Mouse (Mus musculus): Measurements from ENCODE around the gene Abcb7. TPM values are rescaled to one million over a fixed set of nuclear protein-coding genes. Genes with fewer than 3 reads are reported as not detected.
"Not testable (repeated sequence)": the region's sequence is repeated elsewhere in the genome, so short reads cannot be mapped to it uniquely, and the experiment has no call there.

Abcb7 gene
- polyA plus RNA-seq, 1 experiment from 2014 or later = 7.2 TPM

GRCm38 (mm10) chrX:104348146-104348545 lies 65.5 kb downstream of the Abcb7 start:
- not testable (repeated sequence) for H3K27me3 ChIP-seq, H3K9ac ChIP-seq, H3K4me2 ChIP-seq, H3K9me3 ChIP-seq, H3K4me3 ChIP-seq, H3K36me3 ChIP-seq, H3K27ac ChIP-seq, H3K4me1 ChIP-seq
- WGBS = 88% methylated on average over 31 of the region's 31 CpGs
- peak; percentile 71; the same call in 1 of the 2 replicates for ATAC-seq (ENCODE audit: insufficient number of reproducible peaks, insufficient read depth, low FRiP score, low TSS enrichment, low read depth)

- ATAC-seq (ENCODE audit: insufficient number of reproducible peaks, insufficient read depth, low FRiP score, low TSS enrichment, low read depth) = no peak
- Histone ChIP-seq H3K4me2 (no peak overlapping the region), H3K9ac (no peak overlapping the region), H3K36me3 (no peaks in the 10 kb centered on the region), H3K4me3 (no peak overlapping the region), H3K27ac (no peak overlapping the region), H3K4me1 (no peaks in the 10 kb centered on the region), H3K27me3 (no peaks in the 10 kb centered on the region; the same call in 1 of the 2 replicates), H3K9me3 (no peaks in the 10 kb centered on the region)
Measured at GRCm38 (mm10) chrX:104291721-104292120, 121.9 kb downstream of the Abcb7 start.

DNA sequence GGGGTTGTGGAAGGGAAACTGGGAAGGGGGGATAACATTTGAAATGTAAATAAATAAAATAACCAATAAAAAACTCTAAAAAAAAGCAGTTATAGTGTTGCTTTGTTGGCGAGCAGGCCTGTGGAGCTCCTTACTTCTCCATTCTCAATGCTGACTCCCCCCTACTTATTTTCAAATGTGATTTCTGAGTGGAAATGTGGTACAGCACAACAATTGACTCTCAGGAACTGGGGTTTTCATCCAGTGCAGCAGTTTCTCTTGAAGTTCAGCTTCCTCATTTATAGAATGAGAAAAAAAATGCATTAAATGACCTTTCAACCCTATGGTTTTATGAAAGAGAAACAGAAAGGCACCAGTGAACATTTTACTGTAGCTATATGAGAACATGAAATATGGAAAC lies 133.8 kb downstream of the Abcb7 start:
- 56% methylated on average over 1 of the region's 1 CpGs for WGBS
- Histone ChIP-seq H3K27ac (no peak overlapping the region), H3K9me3 (no peaks in the 10 kb centered on the region), H3K27me3 (peaks cover 5% of the 10 kb centered on the region; the same call in 1 of the 2 replicates), H3K4me3 (no peak overlapping the region), H3K36me3 (no peaks in the 10 kb centered on the region), H3K4me1 (no peaks in the 10 kb centered on the region), H3K9ac (no peak overlapping the region), H3K4me2 (no peak overlapping the region)
- no peak for ATAC-seq (ENCODE audit: insufficient number of reproducible peaks, insufficient read depth, low FRiP score, low TSS enrichment, low read depth)

- Histone ChIP-seq H3K9me3 (no peaks in the 10 kb centered on the region), H3K27ac (no peak overlapping the region), H3K4me1 (no peaks in the 10 kb centered on the region), H3K4me3 (no peak overlapping the region), H3K4me2 (no peak overlapping the region), H3K27me3 (peaks cover 2% of the 10 kb centered on the region; the same call in 1 of the 2 replicates), H3K9ac (no peak overlapping the region), H3K36me3 (no peaks in the 10 kb centered on the region)
- 71% methylated on average over 2 of the region's 2 CpGs for WGBS
- no peak for ATAC-seq (ENCODE audit: insufficient number of reproducible peaks, insufficient read depth, low FRiP score, low TSS enrichment, low read depth)
Measured at GRCm38 (mm10) chrX:104264371-104264770, 149.3 kb downstream of the Abcb7 start.

DNA sequence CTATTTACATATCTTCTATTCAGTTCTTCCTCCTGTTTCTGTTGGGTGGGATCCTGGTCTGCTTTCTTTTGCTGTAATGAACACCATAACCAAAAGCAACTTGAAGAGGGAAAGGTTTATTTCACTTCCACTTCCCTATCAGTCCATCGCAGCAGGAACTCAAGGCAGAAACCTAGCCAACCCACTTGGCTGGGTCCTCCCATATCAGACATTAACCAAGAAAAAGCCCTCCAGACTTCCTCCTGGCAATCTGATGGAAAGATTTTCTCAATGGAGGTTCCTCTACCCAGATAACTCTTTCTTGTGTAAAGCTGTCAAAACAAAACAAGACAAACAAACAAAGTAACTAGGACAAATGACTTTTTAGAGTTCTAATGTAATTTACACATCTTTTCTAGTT lies 151.2 kb downstream of the Abcb7 start:
- no peak overlapping the region for H3K27ac ChIP-seq
- no peak for ATAC-seq (ENCODE audit: insufficient number of reproducible peaks, insufficient read depth, low FRiP score, low TSS enrichment, low read depth)
- 65% methylated on average over 1 of the region's 1 CpGs for WGBS

DNA sequence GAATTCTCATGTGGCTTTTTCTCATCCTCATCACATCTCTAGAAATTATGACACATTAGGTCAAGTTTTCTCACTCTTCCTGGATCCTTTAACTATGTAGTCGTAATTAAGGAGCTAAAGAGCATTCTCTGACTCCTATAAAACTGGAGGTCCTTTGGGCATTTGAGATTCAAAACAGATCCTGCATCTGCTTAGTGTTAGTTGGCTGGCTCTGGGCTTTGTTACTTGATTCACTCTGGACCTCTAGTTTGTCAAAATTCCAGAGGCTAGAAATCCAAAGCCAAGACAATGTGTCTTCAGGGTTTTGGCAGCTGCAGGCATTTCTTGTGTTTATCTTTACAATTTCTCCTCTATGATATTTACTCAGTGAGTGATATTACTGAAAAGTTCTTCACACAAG lies 157.1 kb downstream of the Abcb7 start:
- Histone ChIP-seq H3K4me3 (no peak overlapping the region), H3K4me1 (no peaks in the 10 kb centered on the region), H3K4me2 (no peak overlapping the region), H3K27ac (no peak overlapping the region), H3K9me3 (no peaks in the 10 kb centered on the region), H3K27me3 (peaks cover 2% of the 10 kb centered on the region; the same call in 1 of the 2 replicates), H3K36me3 (no peaks in the 10 kb centered on the region), H3K9ac (no peak overlapping the region)
- 31% methylated on average over 1 of the region's 1 CpGs for WGBS
- ATAC-seq (ENCODE audit: insufficient number of reproducible peaks, insufficient read depth, low FRiP score, low TSS enrichment, low read depth) = no peak

More for the DNA sequence above, 151.2 kb downstream of the Abcb7 start:
- Histone ChIP-seq H3K4me2 (no peak overlapping the region), H3K9me3 (no peaks in the 10 kb centered on the region), H3K36me3 (no peaks in the 10 kb centered on the region), H3K4me1 (no peaks in the 10 kb centered on the region), H3K9ac (no peak overlapping the region), H3K27me3 (peaks cover 2% of the 10 kb centered on the region; the same call in 1 of the 2 replicates), H3K4me3 (no peak overlapping the region)

Other genes starting within 250 kb of the Abcb7 start
- 1.7 and 2.6 TPM in 2 replicates for gene Nexmif, start 212.7 kb downstream of the Abcb7 start, polyA plus RNA-seq (2015; fragmentation: Nextera tagmentation; extraction: Ambion mirVana)
- 1.6 and 1.8 TPM in 2 replicates for gene Uprt, start 69.0 kb upstream of the Abcb7 start, polyA plus RNA-seq (2015; fragmentation: Nextera tagmentation; extraction: Ambion mirVana)

Measured in embryonic facial prominence, embryonic 13.5 days (tissue).